Mouse (Mus musculus): ENCODE data around the gene Slc37a1. TPM values are rescaled to one million over a fixed set of nuclear protein-coding genes. Genes with fewer than 3 reads are reported as not detected.

The Slc37a1 gene
- polyA plus RNA-seq, 1 experiment from 2014 or later, result 9.0 TPM

DNA sequence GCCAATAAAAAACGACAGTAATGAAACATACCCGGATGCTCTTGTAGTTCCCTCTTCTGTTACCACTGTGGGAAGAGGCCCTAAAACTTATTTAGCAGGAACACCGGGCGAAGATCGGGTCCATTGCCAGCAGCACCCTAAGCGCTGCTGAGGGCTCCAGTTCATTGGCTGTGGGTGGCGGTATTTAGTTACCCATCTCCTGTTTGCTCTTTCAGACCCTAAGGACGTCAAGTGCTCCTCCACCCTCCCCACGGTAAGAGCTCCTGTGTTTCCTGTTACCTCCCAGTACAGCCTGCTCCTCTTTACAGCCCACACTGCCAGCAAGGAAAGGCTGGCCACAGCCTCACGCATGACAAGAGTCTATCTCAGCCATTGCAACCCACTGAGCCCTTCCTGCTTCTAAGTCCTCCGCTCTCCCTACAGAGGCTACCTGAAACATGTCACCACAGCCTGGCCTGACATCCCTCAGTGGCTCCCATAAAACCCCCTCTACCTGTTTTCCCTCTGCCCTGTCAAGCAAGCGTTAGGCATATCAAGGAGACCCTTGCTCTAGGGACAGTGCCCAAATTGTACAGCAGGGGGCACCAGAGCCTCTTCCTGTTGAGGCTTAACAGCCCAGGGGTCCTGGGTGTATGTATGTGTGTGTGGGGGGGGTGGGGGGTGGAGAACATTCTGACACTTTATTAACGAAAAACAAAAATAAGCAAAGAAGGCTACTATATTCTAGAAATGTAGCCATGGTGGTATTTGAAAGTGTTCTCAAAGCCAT is 39.0 kb downstream of the Slc37a1 start:
- no peaks in the 10 kb centered on the region for H3K9me3 ChIP-seq (replicated peaks)
- no peak overlapping the region for H3K4me2 ChIP-seq

GRCm38 (mm10) chr17:31326220-31326852 is 39.7 kb downstream of the Slc37a1 start:
- H3K27ac ChIP-seq (replicated peaks), result peak overlapping the region; percentile 51; the same call in 1 of the 2 replicates
- ATAC-seq (ENCODE audit: low FRiP score), result 0 out of 2 replicates have a peak, but pooled peaks have one; percentile 16
- no peak overlapping the region for H3K4me3 ChIP-seq (replicated peaks)
- no peaks in the 10 kb centered on the region for H3K27me3 ChIP-seq (replicated peaks)
- H3K9me3 ChIP-seq (replicated peaks), result no peaks in the 10 kb centered on the region
- H3K4me1 ChIP-seq, result peaks cover 15% of the 10 kb centered on the region
- H3K4me2 ChIP-seq, result no peak overlapping the region
- H3K36me3 ChIP-seq, result no peaks in the 10 kb centered on the region
- no peak overlapping the region for H3K9ac ChIP-seq (replicated peaks)
- WGBS, result 28% methylated on average over 9 of the region's 9 CpGs

More for the DNA sequence above, 39.0 kb downstream of the Slc37a1 start:
- Histone ChIP-seq H3K4me1 (peaks cover 15% of the 10 kb centered on the region), H3K27ac (replicated peaks) (no peak overlapping the region), H3K27me3 (replicated peaks) (no peaks in the 10 kb centered on the region), H3K36me3 (no peaks in the 10 kb centered on the region), H3K9ac (replicated peaks) (no peak overlapping the region), H3K4me3 (replicated peaks) (no peak overlapping the region)
- 0 out of 2 replicates have a peak, but pooled peaks have one; percentile 43 for ATAC-seq (ENCODE audit: low FRiP score)
- WGBS, result 70% methylated on average over 13 of the region's 13 CpGs

DNA sequence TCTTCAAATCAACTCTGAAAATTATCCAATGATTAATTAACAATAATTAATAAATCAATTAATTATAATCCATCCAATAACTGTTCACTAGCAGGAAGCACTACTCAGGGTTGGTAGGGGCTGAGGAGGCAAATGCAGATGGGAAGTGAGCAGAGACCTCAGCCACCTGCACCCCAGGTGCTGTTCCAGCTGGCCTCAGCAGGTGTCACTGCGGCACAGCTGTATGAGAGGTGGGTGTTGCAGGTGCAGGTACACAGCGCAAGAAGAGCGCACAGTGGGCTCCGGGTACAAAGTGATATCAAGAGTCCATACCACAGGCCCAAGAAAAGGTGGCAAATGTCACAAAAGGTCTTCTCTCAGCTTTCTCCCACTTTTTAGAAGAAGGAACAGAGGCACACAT is 41.9 kb downstream of the Slc37a1 start:
- no peaks in the 10 kb centered on the region for H3K36me3 ChIP-seq
- H3K4me2 ChIP-seq, result no peak overlapping the region
- no peak overlapping the region for H3K4me3 ChIP-seq (replicated peaks)
- 83% methylated on average over 4 of the region's 4 CpGs for WGBS
- no peaks in the 10 kb centered on the region for H3K9me3 ChIP-seq (replicated peaks)
- H3K9ac ChIP-seq (replicated peaks), result no peak overlapping the region
- no peaks in the 10 kb centered on the region for H3K27me3 ChIP-seq (replicated peaks)
- no peak for ATAC-seq (ENCODE audit: low FRiP score)
- no peak overlapping the region for H3K27ac ChIP-seq (replicated peaks)
- peaks cover 15% of the 10 kb centered on the region for H3K4me1 ChIP-seq

DNA sequence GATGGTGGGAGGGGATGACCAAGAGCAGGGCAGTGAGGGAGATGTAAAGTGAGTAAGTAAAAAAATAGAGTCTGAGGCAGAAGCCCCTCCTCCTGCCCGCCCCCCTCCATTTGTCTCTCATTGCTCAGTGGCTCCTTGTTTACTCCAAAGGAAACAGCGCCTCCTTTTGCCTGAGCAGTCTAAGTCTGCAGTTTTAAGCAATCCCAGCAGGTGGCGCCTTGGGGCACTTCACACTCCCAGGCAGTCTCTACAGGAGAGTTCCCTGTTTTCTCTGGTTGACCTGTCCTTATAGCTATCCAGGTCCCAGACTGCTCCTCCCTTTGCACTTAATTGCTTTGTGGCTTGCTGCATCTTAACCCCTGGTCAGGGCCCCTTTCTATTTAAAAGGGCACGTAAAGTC is 44.0 kb downstream of the Slc37a1 start:
- ATAC-seq (ENCODE audit: low FRiP score), result no peak
- Histone ChIP-seq H3K27me3 (replicated peaks) (no peaks in the 10 kb centered on the region), H3K4me3 (replicated peaks) (no peak overlapping the region), H3K9me3 (replicated peaks) (no peaks in the 10 kb centered on the region), H3K4me2 (no peak overlapping the region), H3K9ac (replicated peaks) (no peak overlapping the region), H3K36me3 (no peaks in the 10 kb centered on the region), H3K4me1 (peaks cover 15% of the 10 kb centered on the region), H3K27ac (replicated peaks) (no peak overlapping the region)
- WGBS, result 48% methylated on average over 4 of the region's 4 CpGs

DNA sequence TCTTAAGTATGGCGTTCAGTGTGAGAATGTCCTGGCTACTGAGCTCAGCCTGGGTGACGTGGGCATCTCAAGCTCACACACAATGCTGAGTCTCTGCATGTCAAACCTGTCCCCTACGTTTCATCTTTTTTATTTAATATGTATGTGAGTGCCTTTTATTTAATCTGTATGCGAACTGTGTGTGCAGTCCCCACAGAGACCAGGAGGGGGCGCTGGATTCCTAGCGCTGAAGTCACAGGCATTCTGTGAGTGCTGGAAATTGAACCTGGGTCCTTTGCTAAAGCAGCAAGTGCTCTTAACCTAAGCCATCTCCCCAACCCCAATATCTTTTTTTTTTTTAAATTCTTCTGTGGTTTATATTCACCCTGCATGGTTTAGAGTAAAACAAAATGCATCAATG is 44.7 kb downstream of the Slc37a1 start:
- Histone ChIP-seq H3K36me3 (no peaks in the 10 kb centered on the region), H3K27me3 (replicated peaks) (no peaks in the 10 kb centered on the region), H3K4me2 (no peak overlapping the region), H3K9ac (replicated peaks) (no peak overlapping the region), H3K4me1 (peaks cover 10% of the 10 kb centered on the region), H3K4me3 (replicated peaks) (no peak overlapping the region), H3K27ac (replicated peaks) (no peak overlapping the region), H3K9me3 (replicated peaks) (no peaks in the 10 kb centered on the region)
- 89% methylated on average over 6 of the region's 6 CpGs for WGBS
- ATAC-seq (ENCODE audit: low FRiP score), result no peak

DNA sequence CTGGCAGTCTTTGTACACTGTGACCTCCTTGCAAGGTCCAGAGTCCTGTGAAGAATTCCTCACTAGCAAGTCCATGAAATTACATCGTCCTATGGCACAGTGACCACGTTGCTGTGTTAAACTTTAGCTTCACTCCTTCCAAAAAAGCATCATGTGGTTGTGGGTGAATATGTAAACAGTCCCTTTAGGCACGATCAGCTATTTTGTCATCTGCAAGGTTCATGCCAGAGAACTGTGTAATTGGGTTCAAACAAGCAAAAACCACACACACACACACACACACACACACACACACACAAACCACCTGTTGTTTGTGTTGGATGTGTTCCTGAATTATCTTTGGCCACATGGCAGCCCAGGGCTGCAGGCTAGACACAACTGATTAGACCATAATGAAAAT is 45.3 kb downstream of the Slc37a1 start:
- no peaks in the 10 kb centered on the region for H3K27me3 ChIP-seq (replicated peaks)
- H3K27ac ChIP-seq (replicated peaks), result no peak overlapping the region
- no peaks in the 10 kb centered on the region for H3K9me3 ChIP-seq (replicated peaks)
- 70% methylated on average over 3 of the region's 3 CpGs for WGBS
- no peaks in the 10 kb centered on the region for H3K36me3 ChIP-seq
- H3K4me1 ChIP-seq, result peaks cover 4% of the 10 kb centered on the region; the same call in 1 of the 2 replicates
- ATAC-seq (ENCODE audit: low FRiP score), result no peak
- no peak overlapping the region for H3K4me3 ChIP-seq (replicated peaks)
- H3K9ac ChIP-seq (replicated peaks), result no peak overlapping the region
- H3K4me2 ChIP-seq, result no peak overlapping the region

DNA sequence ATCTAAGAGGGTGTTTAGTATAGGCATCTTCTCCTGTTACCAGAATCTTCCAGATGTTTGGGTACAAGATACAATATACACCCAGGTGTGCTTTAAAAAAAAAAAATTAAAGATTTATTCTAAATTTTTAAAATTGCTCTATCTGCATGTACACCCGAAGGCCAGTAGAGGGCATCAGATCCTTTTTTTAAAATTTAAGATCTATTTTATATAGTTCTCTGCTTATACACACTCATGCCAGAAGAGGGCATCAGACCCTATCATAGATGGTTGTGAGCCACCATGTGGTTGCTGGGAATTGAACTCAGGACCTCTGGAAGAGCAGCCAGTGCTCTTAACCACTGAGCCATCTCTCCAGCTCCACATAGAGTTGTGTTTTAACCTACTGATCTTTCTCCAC is 45.7 kb downstream of the Slc37a1 start:
- Histone ChIP-seq H3K36me3 (no peaks in the 10 kb centered on the region), H3K4me2 (no peak overlapping the region), H3K27me3 (replicated peaks) (no peaks in the 10 kb centered on the region), H3K9ac (replicated peaks) (no peak overlapping the region), H3K4me1 (0 out of 2 replicates have a peak, but pooled peaks cover under 1% of the 10 kb centered on the region), H3K27ac (replicated peaks) (no peak overlapping the region), H3K9me3 (replicated peaks) (no peaks in the 10 kb centered on the region), H3K4me3 (replicated peaks) (no peak overlapping the region)
- no peak for ATAC-seq (ENCODE audit: low FRiP score)
- WGBS, result 57% methylated on average over 1 of the region's 1 CpGs

DNA sequence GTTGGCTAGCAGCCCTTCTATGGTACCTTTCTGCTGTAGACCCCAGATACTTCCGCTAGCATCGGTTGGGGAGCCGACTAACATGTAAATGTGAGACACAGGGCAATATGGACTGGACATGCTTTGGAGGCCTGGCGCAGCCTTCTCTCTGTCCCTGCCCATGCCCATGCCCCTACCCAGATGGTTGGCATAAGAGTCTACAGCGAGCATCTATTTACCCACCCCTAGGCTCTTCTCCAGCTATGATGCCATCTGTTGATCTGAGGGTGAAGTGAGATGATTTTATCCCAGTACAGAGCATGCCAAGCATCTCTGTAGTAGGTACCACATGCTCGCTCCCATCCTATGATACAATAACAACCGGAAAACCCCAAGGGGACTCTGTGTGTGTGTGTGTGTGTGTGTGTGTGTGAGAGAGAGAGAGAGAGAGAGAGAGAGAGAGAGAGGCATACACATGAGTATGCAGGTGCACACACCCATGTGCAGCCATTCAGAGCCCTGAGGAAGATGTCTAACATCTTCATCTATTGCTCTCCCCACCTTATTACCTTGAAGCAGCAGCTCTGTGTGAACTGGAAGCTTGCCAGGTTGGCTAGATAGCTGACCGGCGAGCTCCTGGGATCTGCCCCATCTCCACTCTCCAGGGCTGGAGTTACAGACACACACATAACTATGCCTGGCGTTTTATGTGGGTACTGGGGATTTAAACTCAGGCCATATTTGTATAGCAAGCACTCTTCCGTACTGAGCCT is 48.1 kb downstream of the Slc37a1 start:
- Histone ChIP-seq H3K27me3 (replicated peaks) (no peaks in the 10 kb centered on the region), H3K4me1 (no peaks in the 10 kb centered on the region), H3K27ac (replicated peaks) (no peak overlapping the region), H3K4me3 (replicated peaks) (no peak overlapping the region), H3K9ac (replicated peaks) (no peak overlapping the region), H3K9me3 (replicated peaks) (no peaks in the 10 kb centered on the region), H3K4me2 (no peak overlapping the region), H3K36me3 (no peaks in the 10 kb centered on the region)
- 80% methylated on average over 11 of the region's 11 CpGs for WGBS
- ATAC-seq (ENCODE audit: low FRiP score), result no peak

DNA sequence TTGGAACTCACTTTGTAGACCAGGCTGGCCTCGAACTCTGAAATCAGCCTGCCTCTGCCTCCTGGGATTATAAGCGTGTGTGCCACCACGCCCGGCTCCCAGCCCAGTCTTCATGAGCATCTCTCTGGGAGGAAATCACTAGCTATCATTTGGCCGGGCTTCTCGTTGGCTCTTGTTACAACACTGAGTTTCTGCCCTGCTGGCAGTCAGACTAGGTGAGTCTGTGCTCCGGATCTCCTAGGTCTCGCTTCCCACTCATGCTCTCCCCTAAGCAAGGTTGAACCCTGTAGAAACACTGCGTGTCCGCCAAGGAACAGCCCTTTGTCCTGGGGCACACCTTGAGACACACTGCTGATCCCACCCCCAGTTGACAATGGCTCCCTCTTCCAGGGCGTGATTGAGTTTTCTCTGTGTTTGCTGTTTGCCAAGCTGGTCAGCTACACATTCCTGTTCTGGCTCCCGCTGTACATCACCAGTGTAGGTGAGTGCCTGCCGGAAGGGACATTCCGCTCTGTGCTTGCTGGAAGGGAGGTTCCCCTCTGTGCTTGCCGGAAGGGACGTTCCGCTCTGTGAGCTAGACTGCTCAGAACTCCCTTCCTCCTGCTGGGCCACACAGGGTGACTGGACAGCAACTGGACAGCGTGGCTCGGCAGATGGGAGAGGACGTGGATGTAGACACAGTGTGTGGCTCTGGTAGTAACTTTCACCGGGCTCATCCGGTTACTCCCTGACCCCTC is 48.9 kb downstream of the Slc37a1 start:
- Histone ChIP-seq H3K27ac (replicated peaks) (no peak overlapping the region), H3K9ac (replicated peaks) (no peak overlapping the region), H3K9me3 (replicated peaks) (no peaks in the 10 kb centered on the region), H3K36me3 (no peaks in the 10 kb centered on the region), H3K4me2 (no peak overlapping the region), H3K4me3 (replicated peaks) (no peak overlapping the region), H3K27me3 (replicated peaks) (no peaks in the 10 kb centered on the region), H3K4me1 (no peaks in the 10 kb centered on the region)
- no peak for ATAC-seq (ENCODE audit: low FRiP score)
- 89% methylated on average over 22 of the region's 22 CpGs for WGBS

DNA sequence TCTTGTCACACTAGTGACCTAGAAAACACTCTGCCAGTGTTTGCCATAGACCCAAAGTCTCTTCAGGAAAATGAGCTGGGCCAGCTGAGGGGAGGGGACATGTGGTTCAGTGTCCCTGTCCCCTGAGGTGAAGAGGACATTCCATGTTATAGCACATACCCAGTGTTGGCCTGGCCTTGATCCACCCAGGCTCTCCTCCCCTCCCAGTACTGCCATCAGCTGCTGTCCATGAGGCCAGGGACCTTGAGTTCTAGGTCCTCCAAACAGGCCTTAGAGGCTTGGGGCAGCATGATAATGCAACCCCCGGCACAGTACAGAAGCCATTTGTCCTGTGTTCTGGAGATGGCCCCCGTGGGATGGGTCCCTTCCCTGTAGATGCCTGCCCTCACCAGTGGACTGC is 53.2 kb downstream of the Slc37a1 start:
- no peak overlapping the region for H3K27ac ChIP-seq (replicated peaks)
- peaks cover 4% of the 10 kb centered on the region; the same call in 1 of the 2 replicates for H3K4me1 ChIP-seq
- H3K9me3 ChIP-seq (replicated peaks), result no peaks in the 10 kb centered on the region
- H3K27me3 ChIP-seq (replicated peaks), result no peaks in the 10 kb centered on the region
- H3K9ac ChIP-seq (replicated peaks), result no peak overlapping the region
- no peaks in the 10 kb centered on the region for H3K36me3 ChIP-seq
- H3K4me3 ChIP-seq (replicated peaks), result no peak overlapping the region
- no peak overlapping the region for H3K4me2 ChIP-seq
- ATAC-seq (ENCODE audit: low FRiP score), result no peak
- WGBS, result 75% methylated on average over 2 of the region's 2 CpGs

DNA sequence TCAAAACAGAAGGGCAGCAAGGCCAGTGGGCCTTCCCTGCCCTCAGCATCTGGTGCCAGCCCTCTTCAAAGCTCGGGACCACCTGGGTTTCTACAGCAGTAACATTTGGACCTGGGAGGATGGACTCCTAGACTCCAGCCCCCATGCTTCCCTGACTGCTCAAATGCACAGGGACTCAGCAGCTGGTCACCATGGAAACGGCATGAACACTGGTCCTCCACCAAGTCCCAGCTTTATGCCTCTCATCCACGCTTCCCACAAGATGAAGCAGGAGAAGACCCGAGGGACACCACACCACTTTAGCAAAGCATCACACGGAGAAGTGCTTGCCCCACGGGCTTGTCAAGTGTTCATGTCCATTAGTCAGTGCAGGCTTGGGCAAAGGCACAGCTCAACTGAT is 55.6 kb downstream of the Slc37a1 start:
- H3K4me3 ChIP-seq (replicated peaks), result no peak overlapping the region
- H3K9me3 ChIP-seq (replicated peaks), result no peaks in the 10 kb centered on the region
- no peak for ATAC-seq (ENCODE audit: low FRiP score)
- no peak overlapping the region for H3K4me2 ChIP-seq
- no peak overlapping the region for H3K27ac ChIP-seq (replicated peaks)
- H3K36me3 ChIP-seq, result 0 out of 2 replicates have a peak, but pooled peaks cover 11% of the 10 kb centered on the region
- H3K27me3 ChIP-seq (replicated peaks), result no peaks in the 10 kb centered on the region
- WGBS, result 51% methylated on average over 6 of the region's 6 CpGs
- no peak overlapping the region for H3K9ac ChIP-seq (replicated peaks)
- H3K4me1 ChIP-seq, result peaks cover 4% of the 10 kb centered on the region; the same call in 1 of the 2 replicates

Measured in neural tube, embryonic 15.5 days (tissue).